Mouse (Mus musculus) embryonic facial prominence, embryonic 12.5 days (tissue): ENCODE measurements around the gene Fcho2. TPM values are rescaled to one million over a fixed set of nuclear protein-coding genes. Genes with fewer than 3 reads are reported as not detected.

Experiments
- polyA plus RNA-seq: library from polyadenylated mRNA; unstranded; fragments of >200 nt; fragmentation: Nextera tagmentation; extraction: Ambion mirVana; gene quantifications from 2 replicates; pipeline ENCODE4 v1.2.1, GENCODE M21; 2016

Fcho2 gene
- polyA plus RNA-seq, 1 experiment from 2014 or later, result 51.5 TPM

Other genes starting within 250 kb of the Fcho2 start
- gene Tmem174, start 178.0 kb downstream of the Fcho2 start, polyA plus RNA-seq, result not detected in 2 replicates
- not detected in 2 replicates for gene Tmem171, start 120.6 kb downstream of the Fcho2 start, polyA plus RNA-seq
- 73.3 and 73.8 TPM in 2 replicates for gene Tnpo1, start 110.9 kb upstream of the Fcho2 start, polyA plus RNA-seq
- gene 1700024P04Rik, start 169.1 kb upstream of the Fcho2 start, polyA plus RNA-seq, result not detected in 2 replicates